Mouse (Mus musculus) heart, postnatal 4 days (tissue): Measurements from ENCODE around the gene Sh3pxd2a. TPM values are rescaled to one million over a fixed set of nuclear protein-coding genes. Genes with fewer than 3 reads are reported as not detected.

Experiments
- DNase-seq: peaks from one replicate; pipeline ENCODE4 v3.0.0; 2021
- total RNA-seq, 2 experiments: library from RNA; stranded (reverse); gene quantifications; 2 replicates each; pipeline ENCODE4 v1.2.3; 2021

Sh3pxd2a gene
- total RNA-seq, 2 experiments from 2014 or later = 91.0 to 95.1 TPM

DNA sequence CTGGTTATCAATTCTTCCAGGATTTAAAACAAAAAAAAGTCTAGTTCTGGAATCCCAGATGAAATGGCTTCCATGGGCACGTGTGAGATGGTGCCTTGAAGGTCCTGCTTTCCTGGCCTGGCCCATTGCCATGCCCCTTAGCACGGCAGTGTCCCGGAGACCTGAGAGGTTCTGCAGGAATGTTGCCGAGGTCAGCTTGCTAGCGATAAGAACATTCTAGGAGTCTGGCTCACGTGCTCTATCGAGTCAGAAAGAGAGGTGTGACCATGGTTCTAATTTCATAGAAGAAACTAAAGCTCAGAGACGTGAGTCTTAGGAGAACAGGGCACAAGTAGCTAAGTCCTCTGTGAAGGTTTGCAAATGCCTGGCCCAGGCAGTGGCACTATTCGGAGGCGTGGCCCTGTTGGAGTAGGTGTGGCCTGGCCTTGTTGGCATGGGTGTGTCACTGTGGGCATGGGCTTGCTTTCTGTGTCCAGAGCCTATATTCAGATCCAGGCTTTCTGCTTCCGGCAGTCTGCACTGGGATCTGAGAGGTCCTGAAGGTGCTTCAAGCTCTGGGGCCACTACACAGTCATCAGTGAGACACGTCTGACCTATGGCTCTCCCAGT, 96.8 kb downstream of the Sh3pxd2a start:
- no peak for DNase-seq

DNA sequence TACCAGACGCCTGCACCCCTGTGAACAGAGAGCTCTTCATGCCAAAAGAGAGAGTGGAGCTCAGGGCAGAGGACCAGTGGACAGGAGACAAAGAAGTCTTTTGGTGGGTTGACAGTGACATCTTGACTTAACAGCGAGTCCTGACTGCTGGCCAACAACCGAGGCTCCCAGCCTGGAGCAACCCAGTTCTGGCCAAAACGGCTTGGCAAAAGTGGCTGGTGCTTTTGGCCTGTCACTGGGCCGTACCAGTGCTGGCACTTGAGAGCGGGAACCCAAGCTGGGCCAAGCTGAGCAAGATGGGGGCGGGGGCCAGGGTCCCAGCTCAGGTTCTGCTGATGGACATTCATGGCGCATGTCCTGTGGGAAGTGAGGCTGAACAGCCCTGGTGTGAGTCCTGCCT, 97.6 kb downstream of the Sh3pxd2a start:
- DNase-seq = no peak

DNA sequence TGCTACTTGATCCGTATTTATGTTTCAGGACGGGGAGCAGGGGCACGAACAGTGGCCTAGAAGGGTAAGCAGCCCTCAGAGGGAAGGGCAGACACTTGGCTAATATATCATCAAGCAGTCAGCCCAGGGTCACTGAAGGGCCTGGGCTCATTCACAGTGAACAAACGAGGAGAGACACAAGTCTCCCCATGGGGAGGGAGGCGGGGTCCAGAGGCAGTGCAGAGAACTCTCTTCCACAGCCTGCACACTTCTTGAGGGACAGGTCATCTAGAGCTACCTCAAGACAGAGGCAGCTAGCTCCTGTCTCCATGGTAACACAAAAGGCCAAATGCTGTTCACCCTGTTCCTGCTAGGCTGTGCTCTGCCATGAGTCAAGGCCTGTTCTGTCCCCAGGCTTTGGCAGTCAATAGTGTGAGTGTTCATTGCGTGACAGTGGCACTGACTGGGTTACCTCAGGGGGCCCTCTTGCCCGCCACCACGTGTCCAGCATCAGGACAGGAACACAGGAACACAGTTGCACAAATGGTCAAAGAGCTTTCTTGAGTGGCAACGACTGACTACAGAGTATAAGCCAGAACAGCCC, 101.0 kb downstream of the Sh3pxd2a start:
- DNase-seq = no peak

DNA sequence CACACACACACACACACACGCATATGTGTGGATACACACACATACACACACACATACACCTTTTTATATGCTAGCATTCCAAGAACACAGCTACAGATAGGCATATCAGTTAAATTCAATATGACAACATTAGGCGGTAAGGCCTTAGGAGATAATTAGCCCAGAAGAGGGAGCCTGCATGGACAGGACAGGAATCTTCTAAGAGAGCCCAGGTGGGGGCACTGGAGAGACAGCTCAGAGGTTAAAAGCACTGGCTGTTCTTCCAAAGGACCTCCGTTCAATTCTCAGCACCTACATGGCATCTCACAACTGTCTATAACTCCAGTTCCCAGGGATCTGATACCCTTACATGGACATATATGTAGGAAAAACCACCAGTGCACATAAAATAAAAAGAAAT, 103.3 kb downstream of the Sh3pxd2a start:
- no peak for DNase-seq

DNA sequence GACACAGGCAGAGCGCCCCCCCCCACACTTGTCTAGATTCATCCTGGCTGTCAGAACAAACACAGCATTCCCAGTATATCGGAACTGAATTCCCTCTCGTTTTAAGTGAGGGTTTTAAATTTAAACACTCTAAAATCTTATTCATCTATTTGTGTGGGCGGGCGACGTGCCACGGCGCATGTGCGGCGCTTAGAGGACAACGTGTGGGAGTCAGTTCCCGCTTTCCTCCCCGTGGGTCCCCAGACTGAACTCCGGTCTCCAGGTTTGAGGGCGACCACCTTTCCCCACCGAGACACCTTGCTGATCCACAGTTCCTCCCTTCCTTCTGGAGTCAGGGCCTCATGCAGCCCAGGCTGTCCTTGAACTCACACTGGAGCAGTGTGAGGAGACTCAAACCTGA, 104.2 kb downstream of the Sh3pxd2a start:
- no peak for DNase-seq

DNA sequence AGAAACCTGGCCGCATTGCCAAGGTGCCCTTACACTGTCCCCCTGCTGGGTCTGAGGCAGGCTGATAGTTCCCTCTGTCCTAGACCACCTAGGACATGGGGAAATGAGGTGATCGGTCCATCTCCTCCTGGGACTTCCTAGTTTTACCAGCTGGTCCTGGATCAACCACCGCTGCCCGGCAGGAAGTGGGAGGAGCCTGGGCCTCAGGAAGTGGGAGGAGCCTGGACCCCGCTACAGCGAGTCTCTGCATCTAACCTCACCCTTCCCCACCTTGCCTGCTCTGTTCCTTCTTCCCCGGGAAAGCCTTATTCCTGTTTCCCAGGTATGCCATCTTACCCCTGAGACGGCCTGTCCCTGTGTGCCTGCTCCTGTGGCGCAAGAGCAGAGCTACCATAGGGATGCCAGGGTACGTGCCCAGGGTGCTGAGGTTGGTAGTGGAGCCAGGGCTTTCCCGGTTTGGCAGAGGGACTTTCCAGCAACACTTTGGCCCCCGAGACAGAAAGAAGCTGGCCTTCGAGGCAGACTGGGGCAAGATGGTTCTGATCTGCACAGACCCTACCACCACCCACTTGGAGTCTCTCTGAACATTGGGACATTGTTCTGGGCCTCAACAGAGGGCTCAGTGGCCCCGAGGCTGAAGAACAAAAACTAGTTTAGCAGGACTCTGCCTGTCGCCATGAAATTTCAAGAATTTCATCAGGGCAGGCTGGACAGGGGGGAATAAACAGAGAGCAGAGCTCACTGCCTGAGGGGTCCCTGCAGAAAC, 104.9 kb downstream of the Sh3pxd2a start:
- DNase-seq = peak; percentile 48

DNA sequence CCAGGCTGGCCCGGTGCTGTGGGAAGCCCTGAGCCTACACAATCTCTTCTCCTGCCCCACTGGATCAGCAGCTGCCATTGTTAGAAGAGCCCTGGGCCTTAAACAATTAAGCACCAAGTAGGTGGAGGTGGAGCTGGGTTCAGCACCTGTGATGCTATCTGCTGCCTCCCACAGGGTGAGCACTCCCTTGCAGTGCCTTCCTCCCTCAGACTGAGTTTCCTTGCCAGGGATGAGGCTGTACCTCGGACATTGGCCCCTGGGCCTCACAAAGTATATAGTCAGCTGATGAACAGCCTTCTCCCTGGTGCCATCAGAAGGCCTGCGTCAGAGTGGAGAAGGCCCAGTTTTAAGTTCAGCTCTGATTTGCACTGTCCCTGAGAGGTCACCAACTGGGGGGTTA, 106.9 kb downstream of the Sh3pxd2a start:
- DNase-seq = no peak

DNA sequence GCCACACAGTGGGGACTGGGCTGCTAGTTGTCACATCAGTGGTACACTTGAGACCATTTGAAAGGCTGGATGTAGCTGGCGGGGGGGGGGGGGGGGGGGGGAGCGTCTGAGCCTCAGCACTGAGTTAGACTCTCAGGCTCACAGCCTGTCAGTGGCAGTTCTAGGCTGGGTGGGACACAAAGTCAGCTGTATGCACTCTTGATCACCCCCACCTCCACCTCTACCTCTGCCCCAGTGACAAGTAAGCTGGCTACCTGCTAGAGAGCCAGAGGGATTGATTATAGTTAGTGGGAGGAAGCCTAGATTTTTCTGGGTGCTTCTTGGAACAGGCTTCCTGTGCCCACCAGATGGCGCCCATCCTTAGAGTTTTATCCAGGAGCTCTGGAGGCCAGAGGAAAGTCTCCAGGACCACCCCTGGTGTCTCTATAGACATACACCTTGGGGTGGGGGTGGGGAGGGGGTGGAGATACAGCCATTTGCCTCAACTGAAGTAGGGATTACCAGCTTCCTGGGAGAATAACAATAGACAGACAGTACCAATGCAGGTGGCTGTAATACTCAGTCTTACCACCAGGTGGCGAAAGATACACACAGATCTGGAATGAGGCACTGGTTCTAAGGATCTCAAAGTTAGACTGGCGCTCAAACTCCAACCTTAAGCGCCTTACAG, 107.9 kb downstream of the Sh3pxd2a start:
- DNase-seq = peak; percentile 88

DNA sequence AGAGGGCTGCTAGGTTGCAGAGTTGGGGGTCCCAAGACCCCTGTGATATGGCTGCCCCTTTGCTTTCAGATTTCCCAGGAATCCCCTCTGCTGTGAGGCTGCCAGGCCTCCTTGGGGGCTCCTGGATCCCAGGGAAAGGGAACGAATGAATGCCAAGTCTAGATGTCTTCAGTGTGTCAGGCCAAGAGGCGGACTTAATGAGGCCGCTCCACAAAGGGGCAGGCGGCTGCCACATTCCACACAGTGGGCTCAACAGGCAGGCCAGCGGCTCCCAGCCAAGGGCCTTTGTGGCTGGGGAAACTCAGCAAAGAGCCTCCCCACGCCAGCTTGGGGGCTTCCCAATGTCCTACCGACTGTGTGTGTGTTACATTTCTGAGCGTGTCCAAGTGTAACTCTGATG, 109.7 kb downstream of the Sh3pxd2a start:
- no peak for DNase-seq

DNA sequence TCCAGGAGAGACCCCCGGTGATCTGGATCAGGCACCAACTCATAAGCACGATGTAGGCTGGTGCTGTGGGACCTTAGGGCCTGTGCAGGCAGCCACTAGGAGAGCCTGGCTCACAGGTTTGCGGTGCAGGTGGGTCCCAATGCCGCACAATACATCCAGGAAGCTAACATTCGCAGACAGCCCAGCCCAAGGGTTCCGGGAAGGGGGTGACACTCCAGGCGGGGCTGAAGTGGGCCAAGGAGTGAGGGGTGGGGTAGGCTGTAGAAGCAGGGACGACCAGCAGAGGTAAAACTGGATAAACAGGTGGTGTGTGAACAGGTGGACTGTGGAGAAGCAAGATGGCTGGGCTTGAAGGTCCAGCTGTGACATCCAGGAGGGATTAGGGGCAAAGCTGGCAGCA, 115.2 kb downstream of the Sh3pxd2a start:
- no peak for DNase-seq

DNA sequence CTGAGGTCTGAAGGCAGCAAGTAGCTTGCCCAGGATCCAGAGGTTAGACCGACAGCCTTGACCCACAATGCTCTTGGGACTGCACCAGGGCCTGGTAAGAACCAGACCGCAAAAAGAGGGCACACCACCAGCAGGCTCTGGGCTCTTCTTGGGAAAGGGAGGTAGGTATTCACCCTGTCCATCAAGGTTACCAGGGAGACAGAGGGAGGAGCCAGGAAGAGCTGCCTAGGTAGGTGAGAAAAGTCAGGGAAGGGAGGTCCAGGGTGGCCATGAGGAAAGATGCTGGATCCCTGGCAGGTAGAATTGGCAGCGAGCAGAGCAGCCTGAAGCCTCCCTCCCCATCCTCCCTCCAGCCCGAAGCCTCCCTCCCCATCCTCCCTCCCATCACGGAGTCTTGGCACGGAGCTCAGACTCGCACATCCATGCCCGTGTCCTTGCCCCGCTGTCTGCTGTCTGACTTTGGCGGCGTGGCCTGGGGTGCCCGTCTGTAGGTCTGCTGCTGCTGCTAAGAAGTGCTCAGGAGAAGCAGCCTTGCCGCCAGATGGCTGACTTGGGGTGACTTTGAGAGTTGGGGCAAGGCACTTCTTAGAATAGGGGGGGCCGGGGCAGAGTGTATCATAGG, 115.7 kb downstream of the Sh3pxd2a start:
- no peak for DNase-seq

DNA sequence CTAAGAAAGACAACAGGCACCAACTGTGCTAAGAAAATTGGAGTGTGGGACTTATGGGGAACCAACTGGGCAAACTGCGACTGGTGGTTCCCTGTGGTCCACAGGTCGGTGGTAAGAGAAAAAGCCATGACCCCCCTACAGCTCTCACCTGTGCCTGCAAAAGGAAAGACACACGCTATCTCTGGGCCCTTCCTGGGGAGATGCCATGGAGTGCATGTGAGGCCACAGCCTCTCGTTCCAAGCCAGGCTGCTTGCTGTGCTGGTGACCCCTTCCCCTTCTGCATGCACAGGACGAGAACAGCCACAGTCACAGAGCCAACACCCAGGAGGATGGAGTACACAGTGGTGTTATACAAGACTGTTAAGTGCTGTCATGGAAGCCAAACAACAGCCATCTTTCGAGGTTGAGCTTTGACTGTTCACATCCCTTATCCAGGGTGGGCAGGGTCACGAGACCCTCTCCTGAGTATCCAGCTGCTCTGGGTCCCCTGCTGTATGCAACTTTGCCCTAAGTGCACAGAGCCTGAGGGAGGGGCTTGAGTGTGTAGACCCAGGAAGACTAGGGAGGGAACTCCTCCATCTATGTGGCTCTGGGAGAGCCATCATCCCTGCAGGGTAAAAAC, 117.1 kb downstream of the Sh3pxd2a start:
- DNase-seq = no peak

DNA sequence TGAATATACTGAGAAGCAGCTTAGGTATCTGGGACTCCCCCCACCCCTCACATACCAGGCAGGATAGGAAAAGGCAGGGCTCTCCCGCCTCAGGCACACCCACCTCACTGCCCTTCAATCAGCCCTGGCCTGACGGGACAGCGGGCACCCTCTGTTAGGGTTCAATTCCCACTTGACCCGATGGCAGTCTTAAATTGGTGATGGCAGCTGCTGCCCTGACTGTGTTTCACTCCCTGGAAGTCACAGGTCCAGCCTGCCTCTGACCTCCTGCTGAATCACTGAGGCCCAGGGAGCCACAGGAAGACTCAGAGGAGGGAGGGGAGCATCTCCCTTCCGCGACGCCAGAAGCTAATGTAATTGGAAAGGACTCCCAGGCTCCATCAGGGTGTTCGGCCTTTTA, 117.6 kb downstream of the Sh3pxd2a start:
- DNase-seq = no peak

DNA sequence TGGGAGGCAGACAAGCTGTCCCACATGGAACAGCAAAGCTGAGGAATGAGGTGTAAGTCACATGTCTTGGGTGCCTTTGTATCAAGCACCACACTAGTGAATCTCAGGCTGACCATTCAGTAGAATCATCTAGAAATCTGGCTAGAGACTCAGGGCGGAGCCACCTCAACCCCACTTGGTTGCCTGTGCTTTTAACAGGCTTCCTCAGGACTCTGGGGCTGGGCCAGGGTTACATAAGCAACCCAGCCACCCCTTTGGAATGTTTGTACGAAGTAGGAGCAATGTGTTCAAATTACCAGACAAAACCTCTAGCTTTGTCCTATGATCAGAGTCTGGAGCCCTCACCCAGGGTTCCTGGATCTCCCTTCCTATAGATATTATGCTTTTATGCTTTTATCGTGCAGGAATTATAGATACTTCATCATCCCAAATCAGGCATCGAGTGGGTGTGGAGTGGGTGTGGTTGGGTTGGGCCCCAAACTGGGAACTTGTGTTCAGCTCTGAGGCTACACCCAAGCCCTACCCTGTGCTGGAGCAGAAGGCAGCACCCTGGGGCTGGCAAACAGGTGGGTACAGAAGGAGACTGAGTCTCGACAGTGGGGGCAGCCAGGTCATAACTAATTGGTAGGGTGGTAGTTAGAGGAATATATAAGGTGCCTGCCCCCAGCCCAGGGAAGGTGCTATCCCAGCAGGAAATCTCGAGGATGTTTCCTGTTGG, 118.2 kb downstream of the Sh3pxd2a start:
- DNase-seq = no peak

DNA sequence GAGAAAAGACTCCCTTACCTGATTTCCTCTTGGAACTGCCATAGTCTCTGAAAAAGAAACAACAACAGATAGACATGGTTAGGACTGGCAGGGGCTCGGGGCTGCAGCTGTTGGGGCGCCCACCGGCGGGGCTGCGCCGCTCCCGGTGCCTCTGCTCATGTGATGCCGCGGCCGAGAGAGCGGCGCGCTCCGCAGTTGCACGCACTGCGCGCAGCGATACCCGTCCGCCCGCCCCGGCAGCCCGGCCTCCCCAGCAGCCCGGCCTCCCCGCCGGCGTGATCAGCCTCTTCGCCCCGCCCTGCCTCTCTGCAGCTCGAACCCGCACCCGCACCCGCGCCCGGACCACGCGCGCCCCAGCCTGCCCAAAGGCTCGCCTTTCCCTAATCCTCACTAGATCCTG, 120.8 kb downstream of the Sh3pxd2a start:
- DNase-seq = no peak

DNA sequence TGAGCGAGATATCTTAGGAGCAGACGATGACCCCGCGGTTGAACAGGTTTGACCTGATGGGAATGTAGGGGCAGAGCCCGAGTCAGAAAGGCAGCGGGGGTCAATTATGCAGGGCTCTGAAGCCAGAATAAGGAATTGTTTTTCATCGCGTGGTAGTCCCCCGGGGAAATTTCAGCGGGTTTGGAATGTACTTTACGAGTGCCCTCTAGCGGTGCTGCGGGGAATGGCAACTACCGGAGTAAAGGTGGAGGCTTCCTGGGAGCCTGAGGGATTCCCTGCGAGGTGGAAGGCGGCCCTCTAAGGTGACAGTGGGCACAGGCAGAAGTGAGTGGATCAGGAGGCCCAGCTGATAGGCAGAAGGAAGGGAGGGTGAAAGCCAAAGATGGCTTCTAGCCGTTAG, 125.0 kb downstream of the Sh3pxd2a start:
- peak; percentile 91 for DNase-seq

DNA sequence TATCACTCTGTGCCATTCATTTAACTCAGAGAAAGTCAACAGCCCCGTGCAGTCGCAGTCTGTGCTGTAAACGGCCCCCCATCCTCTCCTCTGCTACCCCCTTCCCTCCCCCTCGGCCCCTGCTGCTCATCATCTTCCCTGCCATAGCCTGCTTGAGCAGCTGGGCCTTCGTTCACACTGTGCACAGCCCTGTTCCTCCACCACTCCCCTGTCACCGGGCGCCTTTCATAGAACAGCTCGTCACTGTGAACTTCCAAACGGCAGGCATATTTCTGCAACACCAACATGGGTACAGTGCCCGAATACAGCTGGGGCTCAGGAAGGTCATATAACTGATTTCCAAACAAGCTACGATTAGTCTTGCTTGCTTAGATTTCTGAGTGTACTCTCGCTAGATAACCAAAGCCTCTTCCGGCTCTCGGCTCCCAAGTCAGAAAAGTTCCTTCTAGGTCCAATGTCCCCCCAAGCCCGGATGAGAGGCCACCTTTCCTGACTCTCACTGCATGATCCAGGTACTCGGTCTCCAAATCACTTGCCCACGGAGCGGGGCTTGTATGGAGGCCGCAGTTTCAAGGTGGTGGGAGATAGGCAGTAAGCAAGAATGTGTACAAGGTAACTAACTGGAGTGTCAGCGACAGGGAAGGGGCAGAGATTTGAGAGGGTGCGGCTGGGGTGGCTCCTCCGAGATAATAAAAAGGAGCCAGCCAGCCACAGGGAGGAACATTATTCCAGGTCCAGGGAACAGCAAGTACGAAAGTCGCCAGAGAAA, 125.6 kb downstream of the Sh3pxd2a start:
- DNase-seq = no peak

DNA sequence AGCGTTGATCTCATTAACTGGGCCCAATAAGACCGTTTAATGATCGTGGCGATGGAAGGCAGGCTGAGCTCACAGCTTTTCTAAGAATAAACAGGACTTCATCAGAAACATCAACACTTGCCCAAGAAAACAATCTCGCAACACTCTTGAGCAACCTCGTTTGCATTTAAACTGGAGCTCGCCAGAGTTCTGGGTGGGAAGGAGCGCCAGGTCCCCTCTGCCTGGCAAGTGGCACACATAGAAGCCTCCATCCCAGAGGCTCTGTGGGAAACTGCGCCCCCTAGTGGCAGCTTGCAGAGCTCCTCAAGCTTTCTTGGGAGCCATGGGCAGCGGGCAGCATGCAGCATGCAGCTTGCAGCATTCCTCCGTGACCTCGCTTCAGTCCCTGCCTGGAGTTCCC, 126.5 kb downstream of the Sh3pxd2a start:
- DNase-seq = peak; percentile 96

DNA sequence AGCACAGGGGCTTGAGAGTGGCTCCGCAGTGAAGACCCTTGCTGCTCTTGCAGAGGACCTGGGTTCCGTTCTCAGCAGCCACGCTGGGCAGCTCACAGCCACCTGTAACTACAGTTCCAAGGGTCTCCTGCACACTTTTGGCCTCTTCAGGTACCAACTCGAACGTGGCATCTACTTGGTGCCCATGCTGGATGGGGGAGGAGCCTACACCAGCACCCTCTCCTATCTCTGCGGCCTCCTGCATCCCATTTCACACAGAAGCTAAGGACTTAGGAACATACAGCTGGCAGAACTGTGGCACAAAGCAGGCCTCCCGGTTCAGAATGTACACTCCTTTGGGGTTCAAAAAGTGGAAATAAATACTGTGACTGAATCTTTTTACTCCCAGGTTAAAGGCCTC, 127.0 kb downstream of the Sh3pxd2a start:
- DNase-seq = no peak

DNA sequence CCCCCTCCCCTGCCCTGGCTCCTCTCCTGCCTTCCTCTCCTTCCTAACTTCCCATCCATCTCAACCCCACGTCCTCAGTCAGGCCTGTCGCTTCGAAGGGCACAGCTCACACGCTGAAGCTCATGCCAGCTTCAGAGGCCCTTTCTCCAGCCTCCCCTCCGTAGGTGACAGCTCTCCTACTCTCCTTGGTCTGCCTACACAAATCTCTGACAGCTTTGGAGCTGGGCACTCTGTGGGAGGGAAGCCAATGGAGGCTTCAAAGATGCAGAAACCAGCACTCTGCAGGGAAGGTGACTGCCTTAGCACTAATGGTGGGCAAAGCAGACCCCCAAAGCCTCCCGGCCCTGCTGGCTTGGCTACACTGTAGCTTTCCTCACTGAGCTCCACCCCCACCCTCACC, 128.9 kb downstream of the Sh3pxd2a start:
- DNase-seq = no peak

DNA sequence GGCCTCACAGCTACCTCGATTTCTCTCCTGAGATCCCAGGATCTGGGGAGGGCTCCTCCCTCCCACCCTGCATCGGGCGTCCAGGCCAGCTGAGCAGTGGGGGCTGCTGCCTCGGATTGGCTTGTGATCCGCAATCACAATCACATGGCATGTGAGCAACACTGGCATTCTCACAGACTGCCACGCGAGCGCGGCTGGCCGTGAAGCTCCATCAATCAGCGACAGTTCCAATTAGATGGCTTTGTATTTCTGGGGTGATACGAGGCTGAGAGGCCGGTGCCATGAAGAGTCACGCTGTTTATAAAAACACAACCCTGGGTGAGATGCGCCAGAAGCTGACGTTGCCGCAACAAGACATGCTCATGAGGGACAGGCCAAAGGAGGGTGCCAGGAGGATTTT, 129.5 kb downstream of the Sh3pxd2a start:
- DNase-seq = no peak
